Mouse (Mus musculus) layer of hippocampus, postnatal 36 days (tissue): ENCODE results near the gene Wnt3a. TPM values are rescaled to one million over a fixed set of nuclear protein-coding genes. Genes with fewer than 3 reads are reported as not detected.
A peak's percentile ranks its signal among the peaks of the same experiment; 100 is the strongest.
"Not testable (repeated sequence)": the region's sequence is repeated elsewhere in the genome, so short reads cannot be mapped to it uniquely, and the experiment has no call there.

Source experiments
- DNase-seq, 2 experiments: peaks; one replicate each; pipeline ENCODE4 v3.0.0; 2022
- microRNA-seq, 2 experiments: library from miRNA; unstranded; fragments of <30 nt; microRNA quantifications; one replicate each; pipeline ENCODE4 v1.2.0; 2021
- total RNA-seq, 2 experiments: library from RNA; stranded (reverse); gene quantifications; 2 replicates each; pipeline ENCODE4 v1.2.3; 2021

The Wnt3a gene
- total RNA-seq, 2 experiments from 2014 or later: not detected

DNA sequence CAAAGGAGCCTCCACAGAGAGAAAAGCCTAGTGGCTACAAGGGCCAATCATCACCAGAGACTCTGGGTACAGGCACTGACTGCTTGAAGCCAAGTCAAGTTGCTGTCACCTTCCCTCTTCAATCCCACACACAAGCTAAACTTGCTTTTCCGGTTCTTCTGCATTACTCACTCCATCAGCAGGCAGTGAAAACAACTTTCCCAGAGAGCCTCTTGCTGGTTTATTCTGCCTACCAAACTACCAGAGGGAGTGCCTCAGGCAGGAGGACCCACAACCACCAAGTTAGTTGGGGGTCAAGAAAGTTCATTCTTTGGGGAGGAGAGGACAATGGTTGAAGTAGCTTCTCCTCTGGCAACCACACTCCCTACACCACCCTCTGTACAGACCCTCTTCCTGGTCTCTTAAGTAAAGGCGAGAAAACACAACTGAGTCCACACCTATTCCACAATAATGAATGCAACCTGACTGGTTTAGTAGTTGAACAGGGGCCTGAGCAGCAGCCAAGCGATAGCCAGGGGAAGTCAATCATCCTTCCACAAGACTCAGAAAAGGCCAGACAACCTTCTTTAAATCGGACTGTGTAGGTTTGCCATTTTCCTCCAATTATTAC lies 72.1 kb downstream of the Wnt3a start:
- no peak for DNase-seq

DNA sequence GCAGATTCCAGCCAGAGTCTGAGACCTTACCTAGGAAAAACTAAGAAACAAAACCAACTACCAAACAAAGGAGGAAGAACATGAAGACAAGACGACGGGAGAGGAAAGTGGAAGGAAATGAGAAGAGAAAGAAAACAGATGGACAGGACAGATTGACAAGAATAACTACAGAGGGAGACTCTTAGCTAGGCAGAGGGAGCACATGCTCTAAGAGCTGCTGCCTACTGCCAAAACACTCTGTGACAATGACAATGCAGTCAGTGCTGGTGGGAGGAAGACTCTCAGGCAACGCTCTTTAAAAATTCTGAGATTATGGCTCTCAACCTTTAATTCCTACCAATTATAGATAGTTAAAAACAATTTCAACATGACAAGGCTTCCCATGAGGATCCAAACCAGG lies 73.6 kb downstream of the Wnt3a start:
- peak; percentile 44 to 46 for DNase-seq

- DNase-seq: no peak
Measured at GRCm38 (mm10) chr11:59212892-59213494, 77.6 kb downstream of the Wnt3a start.

DNA sequence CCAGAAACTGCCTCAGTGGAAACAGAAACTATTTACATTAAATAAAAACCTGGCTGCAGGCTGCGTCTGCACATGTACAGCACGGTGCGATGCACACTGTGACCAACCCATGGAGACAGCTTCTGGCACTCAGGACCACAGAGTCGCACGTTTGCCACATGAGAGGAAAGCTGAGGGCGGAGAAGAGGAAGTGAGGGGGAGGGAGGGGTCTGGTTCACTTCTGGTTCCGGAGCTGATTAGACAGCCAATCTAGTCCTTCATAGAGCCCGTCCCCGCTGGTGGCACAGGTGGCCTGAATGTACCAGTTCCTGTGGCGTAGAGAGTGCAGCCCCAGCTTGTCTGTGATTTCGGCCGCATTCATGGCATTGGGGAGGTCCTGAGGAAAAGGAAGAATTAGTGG lies 78.2 kb downstream of the Wnt3a start:
- not testable (repeated sequence) for DNase-seq

GRCm38 (mm10) chr11:59211561-59211960 lies 79.0 kb downstream of the Wnt3a start:
- DNase-seq: not testable (repeated sequence)

- DNase-seq: no peak
Measured at GRCm38 (mm10) chr11:59210020-59210419, 80.5 kb downstream of the Wnt3a start.

GRCm38 (mm10) chr11:59209580-59209979 lies 81.0 kb downstream of the Wnt3a start:
- DNase-seq: no peak

DNA sequence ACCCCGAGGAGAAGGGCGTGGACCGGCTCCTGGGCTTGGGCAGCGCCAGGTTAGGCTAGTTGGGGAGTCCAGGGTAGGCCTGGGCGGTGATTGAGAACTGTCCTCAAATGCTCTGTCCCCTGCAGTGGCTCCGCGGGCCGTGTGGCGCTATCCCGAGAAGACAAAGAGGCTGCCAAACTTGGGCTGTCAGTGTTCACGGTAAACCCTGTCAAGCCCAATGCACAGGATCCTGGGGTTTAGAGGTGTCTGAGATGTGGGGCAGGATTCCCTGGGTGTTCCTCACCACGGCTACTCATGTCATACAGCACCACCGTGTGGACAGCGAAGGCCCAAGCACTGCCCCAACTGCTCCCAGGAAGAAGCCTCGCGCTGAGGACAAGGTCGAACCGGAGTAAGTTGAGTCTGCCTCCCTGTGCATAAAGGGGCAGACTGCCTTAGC lies 81.5 kb downstream of the Wnt3a start:
- DNase-seq: peak; percentile 50 to 54

DNA sequence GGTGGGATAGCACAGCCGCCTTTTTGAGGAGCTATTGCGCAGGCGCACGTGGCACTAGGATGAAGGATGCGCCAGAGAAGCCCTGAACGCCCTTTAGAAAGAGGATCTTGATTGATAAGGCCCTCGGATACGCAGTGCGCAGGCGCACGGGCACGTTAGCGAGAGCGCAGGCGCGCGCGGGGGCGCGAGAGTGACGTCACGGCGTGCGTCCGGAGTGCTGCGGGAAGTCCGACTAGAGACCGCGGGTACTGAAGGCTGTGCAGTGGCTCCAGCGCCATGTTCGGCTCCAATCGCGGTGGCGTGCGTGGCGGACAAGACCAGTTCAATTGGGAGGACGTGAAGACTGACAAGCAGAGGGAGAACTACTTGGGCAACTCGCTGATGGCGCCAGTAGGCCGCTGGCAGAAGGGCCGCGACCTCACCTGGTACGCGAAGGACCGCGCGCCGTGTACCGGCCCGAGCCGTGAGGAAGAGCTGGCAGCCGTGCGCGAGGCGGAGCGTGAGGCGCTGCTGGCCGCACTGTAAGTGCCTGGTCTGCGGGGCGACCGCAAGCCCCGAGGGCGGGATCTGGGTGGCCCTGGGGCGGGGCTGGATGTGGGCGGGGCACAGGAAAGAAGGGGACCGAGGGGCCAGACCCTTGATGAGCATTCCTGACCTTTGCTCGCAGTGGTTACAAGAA lies 82.3 kb downstream of the Wnt3a start, which contains the start of gene 2310033P09Rik:
2310033P09Rik (plus strand) TSS at position 169 of the 679 bp plus-strand sequence.
- peak; percentile 95 to 96 for DNase-seq

- peak; percentile 89 to 91 for DNase-seq
Measured at GRCm38 (mm10) chr11:59202081-59202995, 88.2 kb downstream of the Wnt3a start, which contains the start of gene Mrpl55. TSS of gene Mrpl55 (plus strand) at chr11:59202486.

GRCm38 (mm10) chr11:59201216-59202002 lies 89.1 kb downstream of the Wnt3a start:
- no peak for DNase-seq

Small RNA genes within 50 kb of the gene (microRNA-seq; reads per million reads assigned to microRNA genes)
- gene Gm24756: 0 reads per million in 2 experiments

Other genes starting within 250 kb of the Wnt3a start
- gene Obscn, start 154.3 kb downstream of the Wnt3a start, total RNA-seq: 1 to 10 TPM; 1.2 to 1.7 TPM
- gene Iba57, start 127.0 kb downstream of the Wnt3a start, total RNA-seq: 1 to 10 TPM; 8.5 to 8.6 TPM
- gene Gjc2, start 107.5 kb downstream of the Wnt3a start, total RNA-seq: 10 to 100 TPM; 15.7 to 16.9 TPM
- gene Guk1, start 98.5 kb downstream of the Wnt3a start, total RNA-seq: 100 to 1,000 TPM; 127 to 155 TPM
- 10 to 100 TPM; 33.2 to 38.3 TPM for gene Mrpl55, start 88.3 kb downstream of the Wnt3a start, total RNA-seq
- 10 to 100 TPM; 24.0 to 25.2 TPM for gene 2310033P09Rik, start 82.4 kb downstream of the Wnt3a start, total RNA-seq
- 100 to 1,000 TPM; 489 to 533 TPM for gene Arf1, start 62.5 kb downstream of the Wnt3a start, total RNA-seq
- 1 to 10 TPM; 3.1 to 3.6 TPM for gene Wnt9a, start 16.2 kb upstream of the Wnt3a start, total RNA-seq
- not detected for gene Prss38, start 84.9 kb upstream of the Wnt3a start, total RNA-seq
- gene Jmjd4, start 159.3 kb upstream of the Wnt3a start, total RNA-seq: 10 to 100 TPM; 25.2 to 25.9 TPM
- gene Snap47, start 160.4 kb upstream of the Wnt3a start, total RNA-seq: 100 to 1,000 TPM; 342 to 359 TPM
- 1 to 10 TPM; 3.4 to 4.2 TPM for gene Zfp867, start 181.7 kb upstream of the Wnt3a start, total RNA-seq
- gene Zkscan17, start 236.0 kb upstream of the Wnt3a start, total RNA-seq: 1 to 10 TPM; 6.6 to 7.5 TPM